Mouse (Mus musculus): Measurements from ENCODE around the gene Map3k1. TPM values are rescaled to one million over a fixed set of nuclear protein-coding genes. Genes with fewer than 3 reads are reported as not detected.

Map3k1 gene
- polyA plus RNA-seq, 1 experiment from 2014 or later, result 28.6 TPM

DNA sequence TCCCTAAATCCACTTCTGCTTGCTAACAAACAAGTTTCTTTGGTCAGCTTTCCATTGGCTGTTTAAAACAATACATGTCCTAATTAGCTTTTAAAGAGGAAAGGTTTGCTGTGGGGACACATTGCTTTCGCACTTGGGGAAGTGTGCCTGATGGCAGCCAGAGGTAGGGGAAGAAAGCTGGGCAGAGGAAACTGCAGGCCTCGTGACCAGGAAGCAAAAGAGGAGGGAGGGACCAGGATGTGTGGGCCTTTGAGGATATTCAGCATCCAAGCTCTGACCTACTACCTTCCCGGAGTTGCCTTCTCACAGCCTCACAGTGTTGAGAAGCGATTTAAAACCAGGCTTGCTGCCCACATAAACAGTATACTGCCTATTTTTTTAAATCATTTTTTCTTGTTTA is 15.4 kb upstream of the Map3k1 start:
- no peaks in the 10 kb centered on the region for H3K4me1 ChIP-seq
- 58% methylated on average over 4 of the region's 4 CpGs for WGBS
- no peaks in the 10 kb centered on the region for H3K36me3 ChIP-seq
- no peaks in the 10 kb centered on the region for H3K27me3 ChIP-seq
- no peak overlapping the region for H3K4me3 ChIP-seq
- H3K27ac ChIP-seq, result no peak overlapping the region
- no peak overlapping the region for H3K4me2 ChIP-seq
- H3K9me3 ChIP-seq, result no peaks in the 10 kb centered on the region
- no peak overlapping the region for H3K9ac ChIP-seq
- no peak for ATAC-seq (ENCODE audit: borderline replicate concordance, extremely low read depth, low FRiP score, low TSS enrichment)

DNA sequence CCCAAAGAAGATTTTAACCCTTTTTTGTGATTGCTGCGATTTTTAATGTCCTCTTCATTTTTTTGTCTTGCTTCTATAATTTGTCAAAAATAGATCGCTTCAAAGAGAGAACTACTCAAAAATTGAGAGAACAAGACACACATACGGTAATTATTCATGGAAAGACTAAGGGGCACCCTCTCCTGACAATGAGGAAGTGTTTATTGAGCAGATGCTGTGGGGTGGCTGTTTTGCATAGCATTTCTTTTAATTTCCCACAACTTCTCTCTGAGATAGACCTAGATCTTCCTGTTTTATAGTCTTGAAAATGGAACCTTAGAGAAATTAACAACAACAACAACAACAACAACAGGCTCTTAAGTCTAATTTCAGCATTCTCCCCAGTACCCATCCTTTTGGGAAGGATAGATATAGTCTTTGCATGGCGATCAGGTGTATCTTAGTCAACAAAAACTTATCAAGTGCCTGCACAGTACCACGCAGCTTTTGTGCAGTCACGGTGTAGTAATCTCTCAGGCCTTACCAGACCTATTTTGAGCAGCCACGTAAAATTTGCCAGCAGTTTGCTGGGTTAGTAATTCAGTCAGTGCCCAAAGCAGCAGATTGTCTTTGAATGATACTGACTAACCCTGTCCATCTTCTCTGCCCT is 13.1 kb upstream of the Map3k1 start:
- H3K27ac ChIP-seq, result no peak overlapping the region
- no peak overlapping the region for H3K9ac ChIP-seq
- H3K27me3 ChIP-seq, result no peaks in the 10 kb centered on the region
- 83% methylated on average over 7 of the region's 7 CpGs for WGBS
- no peak overlapping the region for H3K4me3 ChIP-seq
- no peaks in the 10 kb centered on the region for H3K36me3 ChIP-seq
- no peaks in the 10 kb centered on the region for H3K9me3 ChIP-seq
- no peaks in the 10 kb centered on the region for H3K4me1 ChIP-seq
- H3K4me2 ChIP-seq, result no peak overlapping the region
- ATAC-seq (ENCODE audit: borderline replicate concordance, extremely low read depth, low FRiP score, low TSS enrichment), result no peak

DNA sequence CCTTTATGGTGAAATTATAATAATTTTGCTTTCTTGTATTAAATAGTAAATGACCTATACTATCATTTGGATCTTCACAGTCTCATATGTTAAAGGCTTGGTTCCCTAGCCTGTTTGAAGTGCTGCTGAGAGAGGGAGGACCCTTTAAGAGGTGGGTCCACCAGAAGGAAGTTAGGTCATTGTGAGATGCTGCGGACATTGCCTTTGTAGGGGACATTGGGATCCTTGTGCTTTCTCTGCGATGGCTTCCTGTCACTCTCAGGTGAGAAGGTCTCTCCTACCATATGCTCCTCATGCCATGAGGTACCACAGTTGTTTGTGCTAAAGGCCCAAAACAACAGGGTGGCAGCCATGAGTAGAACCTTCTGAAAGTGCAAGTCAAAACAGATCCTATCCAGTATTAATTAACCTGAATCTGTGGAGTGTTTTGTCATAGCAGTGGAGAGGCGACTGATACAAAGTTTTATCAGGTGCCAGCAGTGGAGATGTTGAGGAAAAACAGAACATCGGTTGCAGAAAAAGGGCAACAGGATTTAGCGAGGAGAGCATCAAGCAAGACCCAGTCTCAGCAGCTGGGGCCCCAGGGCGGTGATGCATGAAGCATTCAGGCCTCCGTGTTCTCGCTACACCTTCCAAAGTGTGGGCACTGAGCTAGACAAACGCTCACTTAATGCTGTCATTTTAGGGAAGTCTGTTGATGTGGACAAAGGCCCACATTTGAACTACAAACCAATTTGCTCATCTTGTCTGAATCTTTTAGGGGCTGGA is 11.0 kb upstream of the Map3k1 start:
- Histone ChIP-seq H3K27me3 (no peaks in the 10 kb centered on the region), H3K4me2 (no peak overlapping the region), H3K9me3 (0 out of 2 replicates have a peak, but pooled peaks cover 3% of the 10 kb centered on the region), H3K4me3 (no peak overlapping the region), H3K4me1 (no peaks in the 10 kb centered on the region), H3K36me3 (no peaks in the 10 kb centered on the region), H3K27ac (no peak overlapping the region), H3K9ac (no peak overlapping the region)
- WGBS, result 86% methylated on average over 9 of the region's 9 CpGs
- ATAC-seq (ENCODE audit: borderline replicate concordance, extremely low read depth, low FRiP score, low TSS enrichment), result no peak

DNA sequence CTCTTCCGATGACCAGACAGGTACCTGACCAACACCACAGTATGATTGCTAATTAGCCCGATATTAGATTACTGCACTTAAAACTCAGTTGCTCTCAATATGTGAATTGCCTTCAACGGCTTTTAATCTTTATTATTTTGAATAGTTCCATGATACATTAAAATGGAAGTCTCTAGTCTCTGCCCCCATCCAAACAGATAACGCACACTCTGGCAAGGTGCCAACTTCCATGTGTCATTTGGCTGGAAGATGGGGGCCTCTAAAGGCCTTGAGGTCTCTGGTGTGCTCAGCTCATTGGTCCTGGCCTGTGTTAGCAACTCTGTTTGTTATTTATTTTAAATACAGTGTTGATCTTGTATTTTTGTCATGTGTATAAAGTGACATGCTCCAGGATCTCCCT is 10.3 kb upstream of the Map3k1 start:
- H3K4me2 ChIP-seq, result no peak overlapping the region
- no peaks in the 10 kb centered on the region for H3K36me3 ChIP-seq
- H3K27ac ChIP-seq, result no peak overlapping the region
- no peak overlapping the region for H3K9ac ChIP-seq
- no peak overlapping the region for H3K4me3 ChIP-seq
- WGBS, result 72% methylated on average over 4 of the region's 4 CpGs
- no peak for ATAC-seq (ENCODE audit: borderline replicate concordance, extremely low read depth, low FRiP score, low TSS enrichment)
- no peaks in the 10 kb centered on the region for H3K4me1 ChIP-seq
- 0 out of 2 replicates have a peak, but pooled peaks cover 3% of the 10 kb centered on the region for H3K9me3 ChIP-seq
- H3K27me3 ChIP-seq, result no peaks in the 10 kb centered on the region

DNA sequence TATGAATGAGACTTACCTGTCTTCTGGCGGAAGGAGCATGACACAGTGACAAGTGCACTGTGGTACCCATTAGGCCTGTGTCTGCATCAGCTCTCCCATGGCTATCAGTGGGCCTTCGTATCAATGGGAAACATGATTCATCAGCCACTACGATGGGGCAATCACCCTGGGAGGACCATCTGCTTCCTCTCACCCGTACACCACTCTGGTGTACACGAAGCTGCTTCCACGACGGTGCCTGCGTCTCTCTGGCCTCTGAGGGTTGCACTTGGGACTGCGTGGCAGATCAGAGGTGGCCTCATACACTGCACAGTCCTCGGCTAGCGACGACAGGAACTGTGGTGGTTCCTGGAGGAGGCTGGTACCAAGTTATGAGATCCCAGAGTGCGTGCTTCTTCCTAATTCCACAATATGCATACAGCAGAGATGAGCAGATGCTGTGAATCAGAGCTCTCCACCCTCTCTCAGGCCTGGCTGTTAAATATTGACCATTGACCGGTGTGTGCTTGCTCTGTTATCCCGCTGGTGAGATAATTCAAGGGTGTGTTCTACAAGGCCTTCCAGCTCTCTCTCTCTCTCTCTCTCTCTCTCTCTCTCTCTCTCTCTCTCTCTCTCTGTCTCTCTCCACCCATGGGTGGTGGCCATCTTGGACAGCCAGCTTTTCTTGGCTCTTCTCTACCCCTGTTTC is 9.6 kb upstream of the Map3k1 start:
- Histone ChIP-seq H3K9ac (no peak overlapping the region), H3K9me3 (0 out of 2 replicates have a peak, but pooled peaks cover 3% of the 10 kb centered on the region), H3K27me3 (no peaks in the 10 kb centered on the region), H3K4me3 (no peak overlapping the region), H3K4me1 (no peaks in the 10 kb centered on the region), H3K4me2 (no peak overlapping the region), H3K36me3 (no peaks in the 10 kb centered on the region), H3K27ac (no peak overlapping the region)
- 65% methylated on average over 15 of the region's 15 CpGs for WGBS
- ATAC-seq (ENCODE audit: borderline replicate concordance, extremely low read depth, low FRiP score, low TSS enrichment), result no peak

DNA sequence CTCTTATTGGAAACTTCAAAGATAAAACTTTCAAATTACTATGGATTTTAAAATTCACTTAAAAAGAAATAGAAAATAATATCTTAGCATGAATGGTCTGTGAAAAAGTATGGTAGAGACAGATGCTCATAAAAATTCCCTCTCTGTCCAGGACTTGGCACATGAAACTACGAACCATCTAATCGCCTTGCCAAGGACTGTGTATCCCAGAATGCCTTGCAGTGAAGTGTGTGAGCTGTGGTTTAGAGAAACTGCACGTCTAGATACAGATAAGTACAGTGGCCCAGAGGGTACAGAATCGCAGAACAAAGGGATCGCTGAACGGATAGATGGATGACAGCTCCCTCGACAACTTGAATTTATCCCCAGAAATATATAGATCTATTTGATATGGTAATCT is 9.0 kb upstream of the Map3k1 start:
- ATAC-seq (ENCODE audit: borderline replicate concordance, extremely low read depth, low FRiP score, low TSS enrichment), result no peak
- Histone ChIP-seq H3K27me3 (no peaks in the 10 kb centered on the region), H3K4me1 (no peaks in the 10 kb centered on the region), H3K36me3 (no peaks in the 10 kb centered on the region), H3K4me3 (no peak overlapping the region), H3K9ac (no peak overlapping the region), H3K9me3 (0 out of 2 replicates have a peak, but pooled peaks cover 3% of the 10 kb centered on the region), H3K4me2 (no peak overlapping the region), H3K27ac (no peak overlapping the region)
- 72% methylated on average over 7 of the region's 7 CpGs for WGBS

DNA sequence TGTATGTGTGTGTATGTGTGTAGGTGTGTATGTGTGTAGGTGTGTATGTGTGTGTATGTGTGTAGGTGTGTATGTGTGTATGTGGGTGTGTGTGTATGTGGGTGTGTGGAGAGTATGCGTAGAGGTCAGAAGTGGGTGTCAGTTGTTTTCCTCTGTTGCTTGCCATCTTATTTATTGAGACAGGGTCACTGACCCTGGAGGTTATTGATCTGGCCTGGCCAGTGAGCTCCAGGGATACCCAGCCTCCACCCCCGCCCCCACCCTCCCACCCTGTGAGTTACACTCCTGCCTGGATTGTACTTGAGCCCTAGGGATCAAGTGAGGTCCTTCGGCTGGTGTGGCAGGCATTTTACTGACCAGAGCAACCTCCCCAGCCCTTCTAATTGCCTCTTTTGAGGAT is 7.6 kb upstream of the Map3k1 start:
- Histone ChIP-seq H3K4me2 (no peak overlapping the region), H3K4me1 (no peaks in the 10 kb centered on the region), H3K27ac (no peak overlapping the region), H3K4me3 (no peak overlapping the region), H3K36me3 (no peaks in the 10 kb centered on the region), H3K9ac (no peak overlapping the region), H3K9me3 (0 out of 2 replicates have a peak, but pooled peaks cover 3% of the 10 kb centered on the region), H3K27me3 (no peaks in the 10 kb centered on the region)
- ATAC-seq (ENCODE audit: borderline replicate concordance, extremely low read depth, low FRiP score, low TSS enrichment), result no peak
- WGBS, result 67% methylated on average over 3 of the region's 3 CpGs

DNA sequence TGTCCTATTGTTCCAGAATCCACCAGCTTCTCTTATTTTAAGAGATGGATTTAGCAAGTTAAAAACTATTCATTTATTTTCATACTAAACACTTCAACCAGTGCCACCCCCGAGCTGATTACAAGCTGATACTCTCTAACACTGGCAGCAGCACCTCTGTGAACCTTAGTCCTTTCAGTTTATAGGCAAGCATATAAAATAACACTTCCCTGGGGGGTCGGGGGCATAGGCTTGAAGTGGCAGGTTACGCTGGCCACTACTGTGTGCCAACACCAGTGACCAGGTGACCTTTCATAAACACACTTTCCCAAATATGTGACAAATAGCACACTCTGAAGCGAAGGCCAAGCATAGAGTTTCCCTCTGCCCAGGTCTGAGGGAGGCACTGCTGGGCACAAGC is 6.7 kb upstream of the Map3k1 start:
- no peak overlapping the region for H3K4me2 ChIP-seq
- H3K4me3 ChIP-seq, result no peak overlapping the region
- H3K9me3 ChIP-seq, result 0 out of 2 replicates have a peak, but pooled peaks cover 3% of the 10 kb centered on the region
- H3K4me1 ChIP-seq, result no peaks in the 10 kb centered on the region
- H3K9ac ChIP-seq, result no peak overlapping the region
- ATAC-seq (ENCODE audit: borderline replicate concordance, extremely low read depth, low FRiP score, low TSS enrichment), result no peak
- no peaks in the 10 kb centered on the region for H3K36me3 ChIP-seq
- no peaks in the 10 kb centered on the region for H3K27me3 ChIP-seq
- H3K27ac ChIP-seq, result no peak overlapping the region
- 85% methylated on average over 4 of the region's 4 CpGs for WGBS

DNA sequence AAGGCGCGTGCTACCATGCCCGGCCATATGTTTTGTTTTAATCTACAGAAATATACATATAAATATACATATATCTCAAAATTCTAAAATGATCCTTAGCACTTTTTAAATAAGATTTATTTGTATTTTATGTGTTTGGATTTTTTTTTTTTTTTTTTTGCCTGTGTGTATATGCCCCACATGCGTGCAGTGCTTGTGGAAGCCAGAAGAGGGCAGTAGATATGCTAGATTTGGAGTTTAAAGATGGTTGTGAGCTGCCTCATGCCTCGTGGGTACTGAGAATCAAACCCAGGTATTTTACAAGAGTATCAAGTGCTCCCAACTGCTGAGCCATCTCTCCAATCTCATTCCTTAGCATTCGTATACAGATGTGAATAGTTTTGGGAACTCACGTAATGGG is 6.2 kb upstream of the Map3k1 start:
- no peaks in the 10 kb centered on the region for H3K27me3 ChIP-seq
- no peak overlapping the region for H3K9ac ChIP-seq
- no peak overlapping the region for H3K4me2 ChIP-seq
- no peak for ATAC-seq (ENCODE audit: borderline replicate concordance, extremely low read depth, low FRiP score, low TSS enrichment)
- peaks cover 2% of the 10 kb centered on the region; the same call in 1 of the 2 replicates for H3K4me1 ChIP-seq
- 94% methylated on average over 7 of the region's 7 CpGs for WGBS
- H3K27ac ChIP-seq, result no peak overlapping the region
- no peaks in the 10 kb centered on the region for H3K36me3 ChIP-seq
- H3K9me3 ChIP-seq, result 0 out of 2 replicates have a peak, but pooled peaks cover 3% of the 10 kb centered on the region
- H3K4me3 ChIP-seq, result no peak overlapping the region

DNA sequence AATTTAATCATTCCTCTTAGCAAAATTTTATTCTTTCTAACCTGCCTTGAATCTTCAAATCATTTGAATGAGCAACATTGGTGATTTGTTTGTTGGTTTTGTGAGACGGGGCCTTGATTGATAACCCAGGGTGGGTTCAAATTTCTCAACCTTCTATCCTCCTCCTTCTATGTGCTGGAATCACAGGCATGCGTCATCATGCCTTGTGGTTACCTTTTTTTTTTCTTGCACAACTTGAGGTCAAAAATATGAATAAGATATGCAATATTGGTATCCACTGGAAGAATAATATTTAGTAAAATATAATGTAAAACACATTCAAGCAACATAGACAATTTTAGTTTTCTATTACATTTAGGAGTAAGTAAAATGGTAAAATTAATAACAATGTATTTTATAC is 3.9 kb upstream of the Map3k1 start:
- H3K4me1 ChIP-seq, result peaks cover 7% of the 10 kb centered on the region; the same call in 1 of the 2 replicates
- no peak overlapping the region for H3K4me3 ChIP-seq
- WGBS, result 85% methylated on average over 2 of the region's 2 CpGs
- H3K9ac ChIP-seq, result no peak overlapping the region
- 0 out of 2 replicates have a peak, but pooled peaks cover 3% of the 10 kb centered on the region for H3K9me3 ChIP-seq
- ATAC-seq (ENCODE audit: borderline replicate concordance, extremely low read depth, low FRiP score, low TSS enrichment), result no peak
- no peaks in the 10 kb centered on the region for H3K27me3 ChIP-seq
- no peak overlapping the region for H3K4me2 ChIP-seq
- H3K36me3 ChIP-seq, result no peaks in the 10 kb centered on the region
- no peak overlapping the region for H3K27ac ChIP-seq

DNA sequence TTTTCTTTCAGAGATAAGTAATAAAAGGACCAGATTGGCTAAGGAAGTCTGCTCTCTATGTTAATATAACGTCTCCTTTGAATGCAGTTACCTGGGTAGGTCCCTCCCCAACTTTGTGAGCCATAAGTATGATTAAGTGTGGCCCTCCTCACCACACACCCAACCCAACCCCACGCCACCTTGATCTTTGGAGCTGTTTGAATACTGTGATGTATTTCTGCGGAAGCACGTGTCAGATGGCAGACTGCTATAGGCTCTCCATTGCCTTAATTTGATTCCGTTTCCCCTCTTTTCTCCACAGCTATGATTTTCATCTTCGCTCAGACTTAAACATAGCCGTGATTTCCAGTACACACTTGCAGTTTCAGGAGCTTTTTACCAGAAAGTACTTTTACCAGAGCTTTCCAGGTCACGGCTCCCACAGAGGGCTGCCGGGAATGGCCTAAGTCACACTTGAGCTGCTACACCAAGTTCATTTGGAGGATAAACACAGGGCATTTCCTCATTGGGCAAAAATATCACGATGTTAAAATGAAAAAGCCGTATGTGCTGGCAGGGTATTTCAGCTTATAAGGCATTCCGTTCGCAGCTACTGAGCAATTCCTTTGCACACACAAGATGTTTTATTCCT is 2.3 kb upstream of the Map3k1 start:
- ATAC-seq (ENCODE audit: borderline replicate concordance, extremely low read depth, low FRiP score, low TSS enrichment), result no peak
- no peaks in the 10 kb centered on the region for H3K36me3 ChIP-seq
- H3K9ac ChIP-seq, result no peak overlapping the region
- H3K27ac ChIP-seq, result no peak overlapping the region
- no peak overlapping the region for H3K4me3 ChIP-seq
- H3K4me1 ChIP-seq, result peaks cover 11% of the 10 kb centered on the region; the same call in 1 of the 2 replicates
- H3K9me3 ChIP-seq, result 0 out of 2 replicates have a peak, but pooled peaks cover 3% of the 10 kb centered on the region
- WGBS, result 85% methylated on average over 13 of the region's 13 CpGs
- no peak overlapping the region for H3K4me2 ChIP-seq
- H3K27me3 ChIP-seq, result no peaks in the 10 kb centered on the region
